Mouse (Mus musculus): ENCODE data around the gene Slc29a4.

DNA sequence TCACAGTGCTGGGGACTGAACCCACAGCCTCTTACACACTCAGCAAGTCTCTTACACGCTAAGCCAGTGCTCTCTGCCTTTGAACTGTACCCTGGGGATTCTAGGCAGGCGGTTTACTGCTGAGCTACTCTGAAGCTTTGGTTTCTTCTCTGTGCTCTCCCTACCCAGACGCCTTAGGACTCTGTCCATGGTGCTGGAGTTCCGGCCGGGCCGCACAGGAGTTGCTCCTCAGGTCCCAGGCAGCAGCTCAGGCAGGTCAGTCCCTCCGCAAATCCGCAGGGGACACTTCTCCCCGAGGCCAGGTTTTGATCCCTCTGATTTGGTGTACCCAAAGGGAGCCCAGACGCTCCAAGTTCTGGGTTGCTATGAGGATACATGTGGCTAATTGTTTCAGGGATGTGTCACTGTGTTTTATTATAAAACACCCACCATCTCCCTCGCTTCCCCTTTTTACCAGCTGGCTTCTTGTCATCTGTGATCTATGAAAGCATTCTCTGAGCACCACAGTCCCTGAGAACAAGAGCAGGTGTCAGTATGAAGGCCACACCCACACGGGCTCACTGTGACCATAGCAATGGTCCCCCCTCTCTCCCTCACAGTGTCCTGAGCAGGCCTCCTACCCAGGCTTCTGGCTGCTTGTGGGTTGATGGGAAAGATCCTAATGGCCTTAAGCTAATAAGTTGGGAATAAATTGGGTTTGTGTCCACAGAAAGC, 2.5 kb downstream of the Slc29a4 start:
- TF ChIP-seq CTCF (IDR thresholded peaks at IDR 0.05; ENCODE audit: low read depth) (no peak), EP300 (optimal IDR thresholded peaks at IDR 0.05) (no peak)
